Comparison of ENCODE assay signal across 8 mouse cellular contexts in genomic region chrX:98890406-98891116, GRCm38 (mm10). TPM values are rescaled to one million over a fixed set of nuclear protein-coding genes. Genes with fewer than 3 reads are reported as not detected.
DNase-seq lines count a peak whose midpoint lies in the region; ATAC-seq and TF ChIP-seq lines count a peak whose summit lies in the region.

Gene Ophn1 (minus strand): TSS chrX:98891025.

- peak within 1 kb of the TSS; percentile 71 for H3K9ac ChIP-seq in heart, embryonic 12.5 days
- peak within 1 kb of the TSS; percentile 52 for H3K9ac ChIP-seq in kidney, postnatal 0 days (ENCODE audit: low read depth, low read length)
- peak within 1 kb of the TSS; percentile 72 for H3K9ac ChIP-seq in midbrain, embryonic 16.5 days (ENCODE audit: low read depth, low read length)

- no peak for TF ChIP-seq CTCF in thymus, adult 2 months (IDR thresholded peaks at IDR 0.05; ENCODE audit: borderline replicate concordance, control insufficient read depth, extremely low read depth, insufficient read depth, low read length, poor library complexity)
- peak; percentile 17; the same call in 1 of the 2 replicates for TF ChIP-seq CTCF in kidney, postnatal 0 days (IDR thresholded peaks at IDR 0.05; ENCODE audit: low read depth)

- peak within 1 kb of the TSS; percentile 32 for H3K4me3 ChIP-seq in thymus, adult 2 months (ENCODE audit: control insufficient read depth, insufficient read depth, low read length)
- peak within 1 kb of the TSS; percentile 63 for H3K4me3 ChIP-seq in heart, embryonic 12.5 days
- peak within 1 kb of the TSS; percentile 57 for H3K4me3 ChIP-seq in kidney, postnatal 0 days (replicated peaks; ENCODE audit: low read depth, low read length)
- peak within 1 kb of the TSS; percentile 55 for H3K4me3 ChIP-seq in midbrain, embryonic 16.5 days (ENCODE audit: low read depth, low read length)

- H3K27me3 ChIP-seq in thymus, adult 2 months (ENCODE audit: control insufficient read depth, insufficient read depth, low read length), result no peaks in the 10 kb centered on the region
- H3K27me3 ChIP-seq in heart, embryonic 12.5 days (replicated peaks), result peaks cover 8% of the 10 kb centered on the region
- no peaks in the 10 kb centered on the region for H3K27me3 ChIP-seq in kidney, postnatal 0 days (ENCODE audit: insufficient read depth, low read length)
- H3K27me3 ChIP-seq in midbrain, embryonic 16.5 days (ENCODE audit: control insufficient read depth, insufficient read depth, low read depth, low read length), result no peaks in the 10 kb centered on the region

- H3K27ac ChIP-seq in thymus, adult 2 months (ENCODE audit: control insufficient read depth, insufficient read depth, low read length), result no peak within 1 kb of the TSS
- peak within 1 kb of the TSS; percentile 78 for H3K27ac ChIP-seq in heart, embryonic 12.5 days (ENCODE audit: poor library complexity, severe bottlenecking)
- H3K27ac ChIP-seq in kidney, postnatal 0 days, result peak within 1 kb of the TSS; percentile 70
- peak within 1 kb of the TSS; percentile 90 for H3K27ac ChIP-seq in midbrain, embryonic 16.5 days (ENCODE audit: low read length)

- ATAC-seq in heart, embryonic 12.5 days (ENCODE audit: insufficient number of reproducible peaks, low FRiP score), result peak; percentile 89
- ATAC-seq in kidney, postnatal 0 days (replicated peaks; ENCODE audit: low FRiP score, low read depth), result peak; percentile 90
- ATAC-seq in midbrain, embryonic 16.5 days, result peak; percentile 96

- peak within 1 kb of the TSS; percentile 75 for H3K4me2 ChIP-seq in heart, embryonic 12.5 days
- H3K4me2 ChIP-seq in kidney, postnatal 0 days (ENCODE audit: low read length), result peak within 1 kb of the TSS; percentile 63
- peak within 1 kb of the TSS; percentile 56 for H3K4me2 ChIP-seq in midbrain, embryonic 16.5 days (ENCODE audit: low read length)

- TF ChIP-seq POLR2A in thymus, adult 2 months (IDR thresholded peaks at IDR 0.05; ENCODE audit: control insufficient read depth, extremely low read depth, insufficient read depth, low read length, poor library complexity), result no peak

- H3K36me3 ChIP-seq in thymus, adult 2 months (ENCODE audit: control insufficient read depth, insufficient read depth, low read length), result no peaks in the 10 kb centered on the region
- no peaks in the 10 kb centered on the region for H3K36me3 ChIP-seq in heart, embryonic 12.5 days
- no peaks in the 10 kb centered on the region for H3K36me3 ChIP-seq in kidney, postnatal 0 days (ENCODE audit: insufficient read depth, low read length)
- no peaks in the 10 kb centered on the region for H3K36me3 ChIP-seq in midbrain, embryonic 16.5 days (ENCODE audit: control insufficient read depth, insufficient read depth, low read length)

- no peak for DNase-seq in thymus, adult 2 months
- DNase-seq in thymus, postnatal 14 days, result no peak
- peak; percentile 13 for DNase-seq in fibroblast of lung, adult 2 months (ENCODE audit: low read depth)
- DNase-seq in kidney, postnatal 0 days (ENCODE audit: low spot score), result peak; percentile 86
- peak; percentile 36 for DNase-seq in liver
- DNase-seq in telencephalon, adult 2 months (ENCODE audit: low read depth, low spot score), result peak; percentile 74

- no peaks in the 10 kb centered on the region for H3K4me1 ChIP-seq in thymus, adult 2 months (replicated peaks; ENCODE audit: control insufficient read depth, insufficient read depth, low read length)
- H3K4me1 ChIP-seq in heart, embryonic 12.5 days (replicated peaks), result no peaks in the 10 kb centered on the region
- H3K4me1 ChIP-seq in kidney, postnatal 0 days (replicated peaks; ENCODE audit: insufficient read depth, low read length), result no peaks in the 10 kb centered on the region
- peaks cover 13% of the 10 kb centered on the region for H3K4me1 ChIP-seq in midbrain, embryonic 16.5 days (ENCODE audit: control insufficient read depth, insufficient read depth, low read length)

- H3K9me3 ChIP-seq in heart, embryonic 12.5 days (replicated peaks), result no peaks in the 10 kb centered on the region
- H3K9me3 ChIP-seq in kidney, postnatal 0 days (replicated peaks; ENCODE audit: low read length), result no peaks in the 10 kb centered on the region
- no peaks in the 10 kb centered on the region for H3K9me3 ChIP-seq in midbrain, embryonic 16.5 days (replicated peaks; ENCODE audit: control insufficient read depth, low read length, poor library complexity, severe bottlenecking)

- 2% methylated on average over 44 of the region's 48 CpGs for WGBS in thymus, adult 2 months
- WGBS in heart, embryonic 12.5 days, result 7% methylated on average over 48 of the region's 48 CpGs
- 15% methylated on average over 47 of the region's 48 CpGs for WGBS in kidney, postnatal 0 days
- 17% methylated on average over 47 of the region's 48 CpGs for WGBS in midbrain, embryonic 16.5 days

RNA-seq across cellular contexts. Expression of gene Ophn1, which starts in this region (rescaled TPM):
- 1.1 and 1.6 TPM in 2 replicates for polyA plus RNA-seq in thymus, adult 2 months (2012; rRNA removed)
- 11.0 and 11.2 TPM in 2 replicates for polyA plus RNA-seq in heart, embryonic 12.5 days (2016; fragmentation: Nextera tagmentation; extraction: Ambion mirVana)
- 10.9 and 13.0 TPM in 2 replicates for polyA plus RNA-seq in kidney, postnatal 0 days (2015; fragmentation: Nextera tagmentation; extraction: Ambion mirVana)
- 46.0 and 51.1 TPM in 2 replicates for polyA plus RNA-seq in midbrain, embryonic 16.5 days (2015; fragmentation: Nextera tagmentation; extraction: Ambion mirVana)

Comparison
In these comparisons a context has a peak if more than half of its experiments do, and no peak if none do; other contexts are left out.
1. DNase-seq: peak in fibroblast of lung, adult 2 months (single experiment), kidney, postnatal 0 days (single experiment), liver (single experiment) and telencephalon, adult 2 months (single experiment); none in thymus, adult 2 months (single experiment) and thymus, postnatal 14 days (single experiment).
2. Peak in every context shown above with its lines, with median percentiles within 50 percentile points of each other: H3K4me3 ChIP-seq, ATAC-seq, H3K4me2 ChIP-seq and H3K9ac ChIP-seq.